Mouse (Mus musculus): ENCODE results near the gene Nfkbil1.

DNA sequence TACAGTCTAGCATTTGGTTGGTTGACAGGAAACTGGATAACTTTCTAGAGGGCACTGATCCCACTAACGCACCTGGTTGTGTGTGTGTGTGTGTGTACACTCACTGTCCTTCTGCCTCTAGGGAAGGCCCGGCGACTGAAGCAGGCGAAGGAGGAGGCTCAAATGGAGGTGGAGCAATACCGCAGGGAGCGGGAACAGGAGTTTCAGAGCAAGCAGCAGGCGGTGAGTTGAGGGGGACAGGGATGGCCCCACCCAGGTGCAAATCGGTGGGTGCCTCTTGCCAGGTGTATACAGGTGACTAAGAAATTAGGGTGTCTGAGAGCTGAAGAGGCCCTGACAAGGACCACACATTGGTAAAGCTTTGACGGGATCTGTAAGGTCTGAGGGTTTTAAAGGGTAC, 1.4 kb upstream of the Nfkbil1 start:
- no peak for TF ChIP-seq CTCF (IDR thresholded peaks at IDR 0.05; ENCODE audit: borderline replicate concordance, control insufficient read depth, extremely low read depth, insufficient read depth, low read length, poor library complexity)
- no peak for TF ChIP-seq POLR2A (IDR thresholded peaks at IDR 0.05; ENCODE audit: control insufficient read depth, extremely low read depth, insufficient read depth, low read length, poor library complexity)

Measured in thymus, adult 2 months (tissue).